Mouse (Mus musculus): ENCODE results near the gene Zfhx3. TPM values are rescaled to one million over a fixed set of nuclear protein-coding genes. Genes with fewer than 3 reads are reported as not detected.

The Zfhx3 gene
- polyA plus RNA-seq, 1 experiment from 2014 or later, result 14.4 TPM

- H3K27me3 ChIP-seq (ENCODE audit: low read depth, poor library complexity, severe bottlenecking), result no peaks in the 10 kb centered on the region; the same call in 1 of the 2 replicates
These were observed 476.9 kb downstream of the Zfhx3 start for GRCm38 (mm10) chr8:108419162-108419844.

GRCm38 (mm10) chr8:108422521-108422920, 480.1 kb downstream of the Zfhx3 start:
- Histone ChIP-seq H3K9me3 (replicated peaks) (no peaks in the 10 kb centered on the region), H3K27me3 (ENCODE audit: low read depth, poor library complexity, severe bottlenecking) (no peaks in the 10 kb centered on the region), H3K27ac (replicated peaks) (no peak overlapping the region), H3K36me3 (no peaks in the 10 kb centered on the region), H3K4me3 (no peak overlapping the region), H3K4me1 (peaks cover 21% of the 10 kb centered on the region)
- DNase-seq (ENCODE audit: low spot score), result no peak
- 87% methylated on average over 3 of the region's 3 CpGs for WGBS

More at GRCm38 (mm10) chr8:108419162-108419844, 476.9 kb downstream of the Zfhx3 start:
- Histone ChIP-seq H3K36me3 (no peaks in the 10 kb centered on the region), H3K4me1 (peaks cover 21% of the 10 kb centered on the region), H3K27ac (replicated peaks) (peak overlapping the region; percentile 53; the same call in 1 of the 2 replicates), H3K4me3 (no peak overlapping the region), H3K9me3 (replicated peaks) (no peaks in the 10 kb centered on the region)
- no peak for DNase-seq (ENCODE audit: low spot score)
- 77% methylated on average over 15 of the region's 15 CpGs for WGBS

GRCm38 (mm10) chr8:108424337-108424736, 481.9 kb downstream of the Zfhx3 start:
- WGBS, result 90% methylated on average over 8 of the region's 8 CpGs
- H3K27me3 ChIP-seq (ENCODE audit: low read depth, poor library complexity, severe bottlenecking), result no peaks in the 10 kb centered on the region
- DNase-seq (ENCODE audit: low spot score), result no peak

GRCm38 (mm10) chr8:108433321-108433720, 490.9 kb downstream of the Zfhx3 start:
- Histone ChIP-seq H3K36me3 (no peaks in the 10 kb centered on the region), H3K4me3 (no peak overlapping the region), H3K27ac (replicated peaks) (no peak overlapping the region), H3K27me3 (ENCODE audit: low read depth, poor library complexity, severe bottlenecking) (peaks cover 57% of the 10 kb centered on the region), H3K9me3 (replicated peaks) (no peaks in the 10 kb centered on the region), H3K4me1 (peaks cover 21% of the 10 kb centered on the region)
- no peak for DNase-seq (ENCODE audit: low spot score)
- 44% methylated on average over 5 of the region's 5 CpGs for WGBS

More at GRCm38 (mm10) chr8:108424337-108424736, 481.9 kb downstream of the Zfhx3 start:
- H3K36me3 ChIP-seq, result no peaks in the 10 kb centered on the region
- no peaks in the 10 kb centered on the region for H3K9me3 ChIP-seq (replicated peaks)
- H3K27ac ChIP-seq (replicated peaks), result no peak overlapping the region
- no peak overlapping the region for H3K4me3 ChIP-seq
- peaks cover 14% of the 10 kb centered on the region for H3K4me1 ChIP-seq

- Histone ChIP-seq H3K4me1 (peaks cover 23% of the 10 kb centered on the region), H3K27me3 (ENCODE audit: low read depth, poor library complexity, severe bottlenecking) (peaks cover 57% of the 10 kb centered on the region), H3K27ac (replicated peaks) (no peak overlapping the region), H3K36me3 (no peaks in the 10 kb centered on the region), H3K9me3 (replicated peaks) (no peaks in the 10 kb centered on the region), H3K4me3 (no peak overlapping the region)
- DNase-seq (ENCODE audit: low spot score), result no peak
- 89% methylated on average over 4 of the region's 4 CpGs for WGBS
These were observed 492.1 kb downstream of the Zfhx3 start for GRCm38 (mm10) chr8:108434510-108434909.

- 50% methylated on average over 12 of the region's 12 CpGs for WGBS
- H3K27ac ChIP-seq (replicated peaks), result no peak overlapping the region
These were observed 493.9 kb downstream of the Zfhx3 start for GRCm38 (mm10) chr8:108436336-108436735.

GRCm38 (mm10) chr8:108437316-108437830, 494.9 kb downstream of the Zfhx3 start:
- 91% methylated on average over 13 of the region's 13 CpGs for WGBS
- peaks cover 30% of the 10 kb centered on the region for H3K4me1 ChIP-seq
- H3K27ac ChIP-seq (replicated peaks), result no peak overlapping the region
- no peak for DNase-seq (ENCODE audit: low spot score)
- H3K27me3 ChIP-seq (ENCODE audit: low read depth, poor library complexity, severe bottlenecking), result peaks cover 47% of the 10 kb centered on the region
- H3K36me3 ChIP-seq, result no peaks in the 10 kb centered on the region
- no peaks in the 10 kb centered on the region for H3K9me3 ChIP-seq (replicated peaks)
- H3K4me3 ChIP-seq, result no peak overlapping the region

More at GRCm38 (mm10) chr8:108436336-108436735, 493.9 kb downstream of the Zfhx3 start:
- Histone ChIP-seq H3K4me3 (no peak overlapping the region), H3K4me1 (peaks cover 30% of the 10 kb centered on the region), H3K36me3 (no peaks in the 10 kb centered on the region), H3K9me3 (replicated peaks) (no peaks in the 10 kb centered on the region), H3K27me3 (ENCODE audit: low read depth, poor library complexity, severe bottlenecking) (peaks cover 58% of the 10 kb centered on the region)
- DNase-seq (ENCODE audit: low spot score), result no peak

GRCm38 (mm10) chr8:108440476-108440875, 498.0 kb downstream of the Zfhx3 start:
- Histone ChIP-seq H3K36me3 (no peaks in the 10 kb centered on the region), H3K27me3 (ENCODE audit: low read depth, poor library complexity, severe bottlenecking) (peaks cover 24% of the 10 kb centered on the region), H3K4me1 (peaks cover 25% of the 10 kb centered on the region), H3K9me3 (replicated peaks) (no peaks in the 10 kb centered on the region), H3K27ac (replicated peaks) (no peak overlapping the region), H3K4me3 (no peak overlapping the region)
- WGBS, result 61% methylated on average over 3 of the region's 3 CpGs
- no peak for DNase-seq (ENCODE audit: low spot score)

- Histone ChIP-seq H3K4me3 (peak overlapping the region; percentile 35), H3K27ac (replicated peaks) (peak overlapping the region; percentile 82), H3K27me3 (ENCODE audit: low read depth, poor library complexity, severe bottlenecking) (peaks cover 70% of the 10 kb centered on the region), H3K9me3 (replicated peaks) (no peaks in the 10 kb centered on the region), H3K4me1 (peaks cover 46% of the 10 kb centered on the region), H3K36me3 (no peaks in the 10 kb centered on the region)
- WGBS, result 7% methylated on average over 8 of the region's 8 CpGs
- peak; percentile 78 for DNase-seq (ENCODE audit: low spot score)
These were observed 508.4 kb downstream of the Zfhx3 start for GRCm38 (mm10) chr8:108450847-108451246.

GRCm38 (mm10) chr8:108454561-108455311, 512.3 kb downstream of the Zfhx3 start:
- no peak overlapping the region; the same call in 1 of the 2 replicates for H3K4me3 ChIP-seq
- peaks cover 10% of the 10 kb centered on the region; the same call in 1 of the 2 replicates for H3K36me3 ChIP-seq
- peaks cover 50% of the 10 kb centered on the region for H3K27me3 ChIP-seq (ENCODE audit: low read depth, poor library complexity, severe bottlenecking)
- H3K4me1 ChIP-seq, result peaks cover 46% of the 10 kb centered on the region
- 36% methylated on average over 18 of the region's 18 CpGs for WGBS
- DNase-seq (ENCODE audit: low spot score), result peak; percentile 54
- peak overlapping the region; percentile 43 for H3K27ac ChIP-seq (replicated peaks)
- H3K9me3 ChIP-seq (replicated peaks), result peaks cover 30% of the 10 kb centered on the region

- Histone ChIP-seq H3K4me3 (no peak overlapping the region), H3K27me3 (ENCODE audit: low read depth, poor library complexity, severe bottlenecking) (peaks cover 3% of the 10 kb centered on the region; the same call in 1 of the 2 replicates), H3K9me3 (replicated peaks) (no peaks in the 10 kb centered on the region), H3K27ac (replicated peaks) (peak overlapping the region; percentile 63; the same call in 1 of the 2 replicates), H3K36me3 (no peaks in the 10 kb centered on the region), H3K4me1 (peaks cover 26% of the 10 kb centered on the region)
- no peak for DNase-seq (ENCODE audit: low spot score)
- WGBS, result 71% methylated on average over 6 of the region's 6 CpGs
These were observed 524.2 kb downstream of the Zfhx3 start for GRCm38 (mm10) chr8:108466653-108467052.

- 87% methylated on average over 19 of the region's 19 CpGs for WGBS
- Histone ChIP-seq H3K27me3 (ENCODE audit: low read depth, poor library complexity, severe bottlenecking) (peaks cover 3% of the 10 kb centered on the region; the same call in 1 of the 2 replicates), H3K9me3 (replicated peaks) (no peaks in the 10 kb centered on the region), H3K36me3 (no peaks in the 10 kb centered on the region), H3K4me1 (peaks cover 26% of the 10 kb centered on the region), H3K4me3 (no peak overlapping the region), H3K27ac (replicated peaks) (peak overlapping the region; percentile 63)
- DNase-seq (ENCODE audit: low spot score), result no peak
These were observed 525.0 kb downstream of the Zfhx3 start for GRCm38 (mm10) chr8:108467172-108468035.
